Mouse (Mus musculus) gastrocnemius, adult 2 months (tissue): ENCODE data around the gene Samt3. TPM values are rescaled to one million over a fixed set of nuclear protein-coding genes. Genes with fewer than 3 reads are reported as not detected.

ENCODE experiments used
- DNase-seq: peaks from one replicate; pipeline ENCODE4 v3.0.0; 2022
- H3K27ac ChIP-seq: fragments of 200-600 bp; 2 replicates; pipeline ENCODE4 v1.8.1; 2022; ENCODE audit warnings: mild to moderate bottlenecking
- H3K4me3 ChIP-seq: fragments of 200-600 bp; 2 replicates; pipeline ENCODE4 v1.8.1; 2022; ENCODE audit warnings: mild to moderate bottlenecking, moderate library complexity
- CTCF ChIP-seq: fragments of 200-600 bp; IDR thresholded peaks from 2 replicates; pipeline ENCODE4 v1.8.1; 2022; ENCODE audit warnings: antibody characterized with exemption, mild to moderate bottlenecking, moderate library complexity
- intact Hi-C: fragments of 180-260 bp; cut with DNase I; formaldehyde crosslinking; loops from one replicate; pipeline ENCODE4 v1.15.1; 2025
- long read RNA-seq, 2 experiments: library from polyadenylated mRNA; stranded (forward); transcript quantifications; one replicate each; pipeline ENCODE4 v2.0.0; 2021
- total RNA-seq, 2 experiments: library from RNA; stranded (reverse); gene quantifications; 2 replicates each; pipeline ENCODE4 v1.2.3; 2021

The Samt3 gene
- not detected for total RNA-seq
- long read RNA-seq, experiment 1, result 0 reads
- long read RNA-seq, experiment 2, result 0 reads

- no peak for TF ChIP-seq CTCF
- H3K27ac ChIP-seq, result no peak within 1 kb of the TSS
- no peak within 1 kb of the TSS for H3K4me3 ChIP-seq
- intact Hi-C loops, result no loop called here
- no peak for DNase-seq
Measured at GRCm38 (mm10) chrX:86043899-86044298, at the start of gene Samt3. Gene Samt3 (plus strand): TSS chrX:86044199.

DNA sequence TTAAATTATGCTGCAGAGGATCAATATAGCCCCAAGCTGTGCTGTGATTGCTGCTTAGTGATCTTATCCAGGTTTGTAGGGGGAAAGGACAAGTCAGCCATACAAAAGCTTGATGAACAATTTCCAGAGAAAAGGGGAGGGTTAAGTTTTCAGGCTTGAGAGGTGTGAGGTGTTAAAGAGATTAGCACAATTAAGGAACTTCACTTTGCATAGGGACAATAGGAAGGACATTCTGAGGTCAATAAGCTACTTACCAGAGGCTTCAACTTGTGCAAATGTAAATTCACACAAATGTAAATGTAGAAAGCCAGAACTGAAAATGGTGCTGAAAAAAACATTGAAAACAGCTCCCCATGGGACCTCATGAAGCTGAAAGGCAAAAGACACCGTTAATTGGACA, 27.4 kb upstream of the Samt3 start:
- no peak for DNase-seq
- intact Hi-C loops, result no loop called here
- Histone ChIP-seq H3K27ac (no peak overlapping the region), H3K4me3 (no peak overlapping the region)
- TF ChIP-seq CTCF, result no peak

- no peak overlapping the region for H3K27ac ChIP-seq
- intact Hi-C loops, result no loop called here
- TF ChIP-seq CTCF, result no peak
- DNase-seq, result no peak
- no peak overlapping the region for H3K4me3 ChIP-seq
Measured at GRCm38 (mm10) chrX:86088672-86089071, 44.7 kb downstream of the Samt3 start.

Other genes starting within 250 kb of the Samt3 start
- gene 5430427O19Rik, start 173.8 kb upstream of the Samt3 start, total RNA-seq, result under 1 TPM in 1 of 2 experiments, not detected in 1; 0.05 TPM
- gene Nr0b1, start 147.6 kb downstream of the Samt3 start, total RNA-seq, result not detected